Comparison of ENCODE assay signal across 10 mouse cellular contexts in genomic region chr5:53275376-53275775, GRCm38 (mm10). TPM values are rescaled to one million over a fixed set of nuclear protein-coding genes. Genes with fewer than 3 reads are reported as not detected.
DNase-seq lines count a peak whose midpoint lies in the region; ATAC-seq lines count a peak whose summit lies in the region.
"Had no signal": no experiment of that assay in that cellular context is flagged by ENCODE, and none has a peak within 500 bp of the region (broad histone marks: within the 10 kb centered on the region; RNA-seq: fewer than 3 reads in every experiment).

No protein-coding gene starts in this region.

- ATAC-seq in hindbrain, embryonic 12.5 days (ENCODE audit: low FRiP score), result peak; percentile 9; the same call in 1 of the 2 replicates
- ATAC-seq: inflammation-experienced regulatory T-cells, adult 6 months had no signal

- peaks cover 5% of the 10 kb centered on the region; the same call in 1 of the 2 replicates for H3K36me3 ChIP-seq in hindbrain, embryonic 12.5 days
- H3K36me3 ChIP-seq in hindbrain, embryonic 10.5 days, result peaks cover 23% of the 10 kb centered on the region; the same call in 1 of the 2 replicates

- intact Hi-C loops in heart, postnatal 14 days (cut with DNase I), result no loop called here

- no peak overlapping the region for H3K4me2 ChIP-seq in hindbrain, embryonic 12.5 days (replicated peaks)

- DNase-seq in hindbrain, embryonic 10.5 days (ENCODE audit: low spot score), result no peak
- DNase-seq in urinary bladder, adult 18-20 months (ENCODE audit: low spot score in 2 of 2), result peak; percentile 4 to 17
- DNase-seq in urinary bladder, postnatal 10 days (ENCODE audit: low spot score), result no peak
- peak; percentile 19 to 37 for DNase-seq in heart, postnatal 14 days
- peak; percentile 25 for DNase-seq in skeletal muscle tissue, adult 2 months (ENCODE audit: low read depth, low spot score)
- no peak for DNase-seq in spleen, postnatal 4 days (ENCODE audit: low spot score in 2 of 2)
- no peak for DNase-seq in frontal cortex, postnatal 14 days (ENCODE audit: low spot score in 2 of 2)
- DNase-seq: adrenal gland, adult 8-10 months had no signal

- no peak overlapping the region for H3K27ac ChIP-seq in hindbrain, embryonic 12.5 days
- no peak overlapping the region for H3K27ac ChIP-seq in hindbrain, embryonic 10.5 days

- H3K9me3 ChIP-seq in hindbrain, embryonic 12.5 days (replicated peaks), result no peaks in the 10 kb centered on the region
- H3K9me3 ChIP-seq in hindbrain, embryonic 10.5 days, result no peaks in the 10 kb centered on the region

- peaks cover 13% of the 10 kb centered on the region for H3K4me1 ChIP-seq in hindbrain, embryonic 12.5 days
- H3K4me1 ChIP-seq in hindbrain, embryonic 10.5 days (replicated peaks), result peaks cover 10% of the 10 kb centered on the region

- no peak overlapping the region for H3K9ac ChIP-seq in hindbrain, embryonic 12.5 days

- 56% methylated on average over 3 of the region's 3 CpGs for WGBS in hindbrain, embryonic 12.5 days
- 92% methylated on average over 3 of the region's 3 CpGs for WGBS in hindbrain, embryonic 10.5 days

- no peak overlapping the region for H3K4me3 ChIP-seq in hindbrain, embryonic 12.5 days
- H3K4me3 ChIP-seq in hindbrain, embryonic 10.5 days, result no peak overlapping the region

- H3K27me3 ChIP-seq in hindbrain, embryonic 12.5 days, result no peaks in the 10 kb centered on the region
- H3K27me3 ChIP-seq in hindbrain, embryonic 10.5 days (ENCODE audit: insufficient read depth, poor library complexity, severe bottlenecking), result no peaks in the 10 kb centered on the region

RNA-seq across cellular contexts. Expression of gene Smim20, which starts 8.5 kb away (rescaled TPM):
- 62.9 and 63.0 TPM in 2 replicates for polyA plus RNA-seq in hindbrain, embryonic 12.5 days (2016; fragmentation: Nextera tagmentation; extraction: Ambion mirVana)
- 67.8 and 74.2 TPM in 2 replicates for polyA plus RNA-seq in hindbrain, embryonic 10.5 days (2016; fragmentation: Nextera tagmentation; extraction: Ambion mirVana)
- 10 to 100 TPM; 80.5 to 80.8 TPM for total RNA-seq in heart, postnatal 14 days (2021)

Comparison
In these comparisons a context has a peak if more than half of its experiments do, and no peak if none do; other contexts are left out.
1. DNase-seq: peak in urinary bladder, adult 18-20 months (2 of 2), heart, postnatal 14 days (2 of 2) and skeletal muscle tissue, adult 2 months (single experiment); none in hindbrain, embryonic 10.5 days (single experiment), urinary bladder, postnatal 10 days (single experiment), spleen, postnatal 4 days (0 of 2) and frontal cortex, postnatal 14 days (0 of 2).